Mouse (Mus musculus): ENCODE measurements around the gene 1700037H04Rik. TPM values are rescaled to one million over a fixed set of nuclear protein-coding genes. Genes with fewer than 3 reads are reported as not detected.
A peak's percentile ranks its signal among the peaks of the same experiment; 100 is the strongest.

1700037H04Rik gene
- total and polyA plus RNA-seq, 3 experiments, result 45.5 to 72.6 TPM; not detected in 1

GRCm38 (mm10) chr2:131154036-131154435, 5.8 kb downstream of the 1700037H04Rik start:
- no peak overlapping the region for H3K4me3 ChIP-seq (ENCODE audit: control insufficient read depth in 1 of 2, insufficient read depth in 1 of 2, low read depth in 2 of 2, low read length in 2 of 2)
- no peaks in the 10 kb centered on the region for H3K9me3 ChIP-seq (replicated peaks; ENCODE audit: insufficient read depth, low read length)
- peaks cover 3% of the 10 kb centered on the region for H3K79me2 ChIP-seq (ENCODE audit: control insufficient read depth, insufficient read depth, low read length, poor library complexity)
- no peak overlapping the region for H3K27ac ChIP-seq (ENCODE audit: control insufficient read depth, low read depth, low read length)
- H3K27me3 ChIP-seq (ENCODE audit: control insufficient read depth in 1 of 2, insufficient read depth in 2 of 2, low read length in 2 of 2), result no peaks in the 10 kb centered on the region
- peaks cover 0 to 4% of the 10 kb centered on the region in 2 experiments; a peak in 1 of 4 replicates for H3K4me1 ChIP-seq (ENCODE audit: control insufficient read depth in 1 of 2, insufficient read depth in 2 of 2, low read length in 2 of 2)
- DNase-seq (ENCODE audit: low read depth, low spot score), result no peak
- TF ChIP-seq POLR2AphosphoS2 (IDR thresholded peaks at IDR 0.05; ENCODE audit: low read length) (no peak), TBP (IDR thresholded peaks at IDR 0.05; ENCODE audit: low read depth, low read length) (no peak), HCFC1 (IDR thresholded peaks at IDR 0.05; ENCODE audit: low read depth, low read length) (no peak), CTCF (IDR thresholded peaks at IDR 0.05 in 2 of 3, conservative IDR thresholded peaks at IDR 0.05 in 1 of 3; ENCODE audit: control insufficient read depth in 1 of 3, insufficient read depth in 1 of 3, low read depth in 2 of 3, low read length in 3 of 3, poor library complexity in 1 of 3, severe bottlenecking in 1 of 3) (no peak), UBTF (IDR thresholded peaks at IDR 0.05; ENCODE audit: borderline replicate concordance, insufficient read depth, low read depth, low read length) (no peak)
- H3K36me3 ChIP-seq (ENCODE audit: control insufficient read depth in 1 of 2, insufficient read depth in 2 of 2, low read length in 2 of 2), result no peaks in the 10 kb centered on the region; a peak in 3 of 4 replicates
- no peak overlapping the region for H3K9ac ChIP-seq (ENCODE audit: control insufficient read depth, low read depth, low read length, poor library complexity, severe bottlenecking)

- H3K9me3 ChIP-seq (replicated peaks; ENCODE audit: insufficient read depth, low read length), result no peaks in the 10 kb centered on the region
- no peak overlapping the region for H3K4me3 ChIP-seq (ENCODE audit: control insufficient read depth in 1 of 2, insufficient read depth in 1 of 2, low read depth in 2 of 2, low read length in 2 of 2)
- DNase-seq (ENCODE audit: low read depth, low spot score), result no peak
- no peaks in the 10 kb centered on the region for H3K27me3 ChIP-seq (ENCODE audit: control insufficient read depth in 1 of 2, insufficient read depth in 2 of 2, low read length in 2 of 2)
- no peak overlapping the region for H3K9ac ChIP-seq (ENCODE audit: control insufficient read depth, low read depth, low read length, poor library complexity, severe bottlenecking)
- no peaks in the 10 kb centered on the region; a peak in 2 of 4 replicates for H3K36me3 ChIP-seq (ENCODE audit: control insufficient read depth in 1 of 2, insufficient read depth in 2 of 2, low read length in 2 of 2)
- TF ChIP-seq TCF12 (IDR thresholded peaks at IDR 0.05; ENCODE audit: low read depth, low read length) (0 out of 2 replicates have a peak, but pooled peaks have one; percentile 19), TAL1 (IDR thresholded peaks at IDR 0.05; ENCODE audit: low read length) (peak; percentile 54), POLR2AphosphoS2 (IDR thresholded peaks at IDR 0.05; ENCODE audit: low read length) (no peak), EP300 (IDR thresholded peaks at IDR 0.05; ENCODE audit: low read depth in 1 of 2, low read length in 2 of 2) (peak in 1 of 2 experiments; percentile 25; a peak in 1 of 4 replicates), RAD21 (IDR thresholded peaks at IDR 0.05; ENCODE audit: low read depth, low read length) (no peak)
- no peaks in the 10 kb centered on the region for H3K4me1 ChIP-seq (ENCODE audit: control insufficient read depth in 1 of 2, insufficient read depth in 2 of 2, low read length in 2 of 2)
- no peak overlapping the region for H3K27ac ChIP-seq (ENCODE audit: control insufficient read depth, low read depth, low read length)
- no peaks in the 10 kb centered on the region for H3K79me2 ChIP-seq (ENCODE audit: control insufficient read depth, insufficient read depth, low read length, poor library complexity)
Observed at GRCm38 (mm10) chr2:131152166-131152730, 7.6 kb downstream of the 1700037H04Rik start.

GRCm38 (mm10) chr2:131149254-131149578, 10.7 kb downstream of the 1700037H04Rik start:
- no peak overlapping the region for H3K27ac ChIP-seq (ENCODE audit: control insufficient read depth, low read depth, low read length)

More at GRCm38 (mm10) chr2:131149254-131149578, 10.7 kb downstream of the 1700037H04Rik start:
- DNase-seq (ENCODE audit: low read depth, low spot score), result no peak
- Histone ChIP-seq H3K9ac (ENCODE audit: control insufficient read depth, low read depth, low read length, poor library complexity, severe bottlenecking) (no peak overlapping the region), H3K9me3 (replicated peaks; ENCODE audit: insufficient read depth, low read length) (no peaks in the 10 kb centered on the region), H3K27me3 (ENCODE audit: control insufficient read depth in 1 of 2, insufficient read depth in 2 of 2, low read length in 2 of 2) (no peaks in the 10 kb centered on the region), H3K4me3 (ENCODE audit: control insufficient read depth in 1 of 2, insufficient read depth in 1 of 2, low read depth in 2 of 2, low read length in 2 of 2) (no peak overlapping the region), H3K36me3 (ENCODE audit: control insufficient read depth in 1 of 2, insufficient read depth in 2 of 2, low read length in 2 of 2) (no peaks in the 10 kb centered on the region; a peak in 1 of 4 replicates), H3K79me2 (ENCODE audit: control insufficient read depth, insufficient read depth, low read length, poor library complexity) (no peaks in the 10 kb centered on the region), H3K4me1 (ENCODE audit: control insufficient read depth in 1 of 2, insufficient read depth in 2 of 2, low read length in 2 of 2) (no peaks in the 10 kb centered on the region)
- TF ChIP-seq ZMIZ1 (IDR thresholded peaks at IDR 0.05; ENCODE audit: low read depth, low read length), result no peak
- TF ChIP-seq EP300 (IDR thresholded peaks at IDR 0.05; ENCODE audit: low read depth in 1 of 2, low read length in 2 of 2), result no peak
- TF ChIP-seq RCOR1 (IDR thresholded peaks at IDR 0.05; ENCODE audit: low read depth, low read length), result no peak
- TF ChIP-seq BHLHE40 (IDR thresholded peaks at IDR 0.05; ENCODE audit: borderline replicate concordance, low read depth, low read length), result no peak
- TF ChIP-seq CHD1 (IDR thresholded peaks at IDR 0.05; ENCODE audit: low read depth, low read length), result no peak
- no peak for TF ChIP-seq NELFE (IDR thresholded peaks at IDR 0.05; ENCODE audit: low read depth, low read length)
- TF ChIP-seq MAX (IDR thresholded peaks at IDR 0.05; ENCODE audit: low read length), result no peak
- TF ChIP-seq ELF1 (IDR thresholded peaks at IDR 0.05; ENCODE audit: low read depth, low read length), result no peak
- TF ChIP-seq CHD2 (IDR thresholded peaks at IDR 0.05; ENCODE audit: low read length), result no peak
- no peak for TF ChIP-seq SMC3 (IDR thresholded peaks at IDR 0.05; ENCODE audit: low read depth, low read length)
- TF ChIP-seq CTCF (IDR thresholded peaks at IDR 0.05 in 2 of 3, conservative IDR thresholded peaks at IDR 0.05 in 1 of 3; ENCODE audit: control insufficient read depth in 1 of 3, insufficient read depth in 1 of 3, low read depth in 2 of 3, low read length in 3 of 3, poor library complexity in 1 of 3, severe bottlenecking in 1 of 3), result no peak
- no peak for TF ChIP-seq SIN3A (IDR thresholded peaks at IDR 0.05; ENCODE audit: low read length)
- TF ChIP-seq MAZ (IDR thresholded peaks at IDR 0.05; ENCODE audit: low read depth, low read length), result no peak
- no peak for TF ChIP-seq MEF2A (IDR thresholded peaks at IDR 0.05; ENCODE audit: extremely low read depth, insufficient replicate concordance, low read depth, low read length, poor library complexity, severe bottlenecking)
